Mouse (Mus musculus) neutrophil, adult 5-6 weeks (primary cell): Measurements from ENCODE around the gene U2surp. TPM values are rescaled to one million over a fixed set of nuclear protein-coding genes. Genes with fewer than 3 reads are reported as not detected.
"Not testable (repeated sequence)": the region's sequence is repeated elsewhere in the genome, so short reads cannot be mapped to it uniquely, and the experiment has no call there.

Source experiments
- ATAC-seq: fragments of 151-379, 151-347 bp; 2 replicates; pipeline ENCODE4 v1.8.0; 2017; ENCODE audit warnings: mild to moderate bottlenecking, moderate TSS enrichment; ENCODE audit not compliant: insufficient number of reproducible peaks, poor library complexity, low FRiP score, severe bottlenecking; ENCODE audit errors: extremely low read depth
- total RNA-seq: library from RNA; stranded (forward); fragments of 200-1000 nt; gene quantifications from 2 replicates; pipeline ENCODE4 v1.2.3, GENCODE M21; 2017

The U2surp gene
- total RNA-seq, 1 experiment from 2014 or later: 101 TPM

- no peak for ATAC-seq
These were observed 29.4 kb upstream of the U2surp start for GRCm38 (mm10) chr9:95541208-95541607.

GRCm38 (mm10) chr9:95540487-95540886, 28.7 kb upstream of the U2surp start:
- no peak for ATAC-seq

GRCm38 (mm10) chr9:95539176-95539800, 27.5 kb upstream of the U2surp start:
- ATAC-seq: no peak

DNA sequence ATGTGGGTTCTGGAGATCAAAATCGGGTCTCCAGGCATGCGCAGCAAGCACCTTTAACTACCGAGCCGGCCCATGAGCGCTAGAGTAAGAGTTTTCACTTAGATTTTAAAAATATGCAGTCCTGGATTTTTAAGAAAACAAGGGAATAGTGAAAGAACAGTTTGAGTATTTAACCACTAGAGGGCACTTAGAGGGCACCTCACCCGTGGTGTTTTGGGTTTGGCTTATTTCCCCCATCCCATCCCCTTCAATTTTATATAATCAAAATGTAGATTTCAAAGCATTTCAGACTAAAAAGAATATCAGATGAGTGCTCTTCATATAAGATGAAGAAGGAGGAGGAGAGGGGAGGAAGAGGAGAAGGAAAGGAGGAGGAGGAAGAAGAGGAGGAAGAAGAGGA, 22.0 kb upstream of the U2surp start:
- no peak for ATAC-seq

GRCm38 (mm10) chr9:95531144-95531543, 19.3 kb upstream of the U2surp start:
- ATAC-seq: no peak

GRCm38 (mm10) chr9:95527676-95528075, 15.9 kb upstream of the U2surp start:
- ATAC-seq: no peak

DNA sequence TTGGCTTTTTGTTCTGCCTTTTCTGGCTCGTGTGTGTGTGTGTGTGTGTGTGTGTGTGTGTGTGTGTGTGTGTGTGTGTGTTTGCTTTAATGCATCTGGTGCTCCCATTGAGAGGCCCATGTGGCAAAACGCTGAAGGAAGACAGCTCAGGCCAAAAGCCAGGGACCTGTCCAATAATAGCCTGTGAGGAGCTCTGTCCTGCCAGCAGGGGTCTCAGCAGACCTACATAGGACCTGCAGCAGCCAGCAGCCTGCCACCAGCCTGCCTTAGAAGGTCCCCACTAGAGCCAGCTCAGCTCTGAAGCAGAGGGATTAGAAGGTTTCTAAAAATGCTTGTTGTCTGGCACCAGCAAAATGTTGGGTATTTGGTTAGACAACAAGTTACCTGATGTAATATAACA, 14.2 kb upstream of the U2surp start:
- no peak for ATAC-seq

DNA sequence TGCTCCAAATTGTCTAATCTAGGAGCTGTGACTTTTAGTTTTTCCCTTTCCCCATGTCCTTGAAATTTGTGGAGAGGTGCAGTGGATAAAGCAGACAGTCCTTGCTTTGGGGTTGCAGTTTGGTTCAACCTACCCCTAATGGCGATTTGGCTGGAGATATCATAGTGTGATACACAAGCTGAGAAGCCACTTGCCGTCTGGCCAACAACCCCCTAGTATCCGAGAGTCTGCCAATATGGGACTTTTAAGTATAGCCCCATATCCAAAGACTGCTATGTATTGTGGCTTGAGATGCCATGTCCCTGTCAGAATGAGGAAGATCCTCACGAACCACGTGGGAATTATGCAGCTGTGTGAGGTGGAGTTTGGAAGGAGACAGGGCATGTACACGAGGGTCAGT, 13.6 kb upstream of the U2surp start:
- no peak for ATAC-seq

DNA sequence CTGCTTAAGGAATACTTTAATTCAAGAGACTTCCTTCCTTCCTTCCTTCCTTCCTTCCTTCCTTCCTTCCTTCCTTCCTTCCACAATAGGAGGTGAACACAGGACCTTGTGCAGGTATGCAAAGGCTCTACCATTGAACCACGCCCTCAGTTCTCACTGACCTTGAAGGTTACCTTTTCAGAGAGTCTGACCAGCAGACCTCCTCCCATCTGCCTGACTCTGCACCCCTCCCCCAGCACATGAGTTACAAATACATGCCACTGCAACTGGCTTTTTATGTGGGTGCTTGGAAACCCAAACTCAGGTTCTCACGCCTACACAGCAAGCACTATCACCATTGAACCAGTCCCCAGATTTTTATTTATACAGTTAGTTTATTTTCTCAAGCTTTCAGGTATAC, 10.8 kb upstream of the U2surp start:
- no peak for ATAC-seq

DNA sequence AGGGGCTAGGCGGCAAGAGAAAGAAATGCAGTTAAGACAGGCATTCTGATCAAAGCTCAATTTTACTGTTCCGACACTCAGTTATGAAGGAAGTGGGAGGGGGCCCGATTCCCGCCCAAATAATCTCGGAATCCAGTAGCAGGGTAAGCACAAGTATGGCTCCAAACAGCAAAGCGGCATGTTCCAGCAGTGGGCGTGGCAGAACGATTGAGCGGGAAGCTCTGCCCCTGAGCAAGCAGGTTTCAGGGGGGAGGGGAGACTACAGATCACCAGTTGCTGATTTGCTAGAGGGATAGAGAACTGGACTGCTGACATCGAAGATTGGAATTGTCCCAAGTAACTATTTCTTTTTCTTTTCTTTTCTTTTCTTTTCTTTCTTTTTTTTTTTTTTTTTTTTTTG, 9.8 kb upstream of the U2surp start:
- ATAC-seq: no peak

DNA sequence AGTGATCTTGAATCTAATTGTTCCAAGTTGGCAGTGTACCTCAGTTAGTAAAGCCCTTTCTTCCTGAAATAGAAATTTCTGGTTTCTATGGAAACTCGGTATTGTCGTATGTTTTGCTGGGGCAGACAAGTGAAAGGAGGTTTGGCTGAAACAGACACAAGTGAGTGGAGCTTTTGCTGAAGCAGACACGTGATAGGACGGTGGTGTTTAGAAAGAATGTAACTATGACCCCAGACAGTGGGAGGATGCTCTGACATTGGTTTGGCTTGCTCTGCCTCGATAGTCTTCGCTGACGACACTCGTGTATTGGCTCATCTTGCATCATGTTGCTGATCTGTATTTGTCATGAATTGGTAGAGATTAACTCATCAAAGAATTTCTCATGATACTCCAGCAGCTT, 9.2 kb upstream of the U2surp start:
- ATAC-seq: no peak

- ATAC-seq: no peak
These were observed 8.8 kb upstream of the U2surp start for GRCm38 (mm10) chr9:95520563-95520962.

GRCm38 (mm10) chr9:95514361-95514760, 2.6 kb upstream of the U2surp start:
- ATAC-seq: not testable (repeated sequence)

GRCm38 (mm10) chr9:95513776-95514175, 2.0 kb upstream of the U2surp start:
- ATAC-seq: no peak

GRCm38 (mm10) chr9:95512331-95513030, 685 bp upstream of the U2surp start:
- no peak for ATAC-seq

DNA sequence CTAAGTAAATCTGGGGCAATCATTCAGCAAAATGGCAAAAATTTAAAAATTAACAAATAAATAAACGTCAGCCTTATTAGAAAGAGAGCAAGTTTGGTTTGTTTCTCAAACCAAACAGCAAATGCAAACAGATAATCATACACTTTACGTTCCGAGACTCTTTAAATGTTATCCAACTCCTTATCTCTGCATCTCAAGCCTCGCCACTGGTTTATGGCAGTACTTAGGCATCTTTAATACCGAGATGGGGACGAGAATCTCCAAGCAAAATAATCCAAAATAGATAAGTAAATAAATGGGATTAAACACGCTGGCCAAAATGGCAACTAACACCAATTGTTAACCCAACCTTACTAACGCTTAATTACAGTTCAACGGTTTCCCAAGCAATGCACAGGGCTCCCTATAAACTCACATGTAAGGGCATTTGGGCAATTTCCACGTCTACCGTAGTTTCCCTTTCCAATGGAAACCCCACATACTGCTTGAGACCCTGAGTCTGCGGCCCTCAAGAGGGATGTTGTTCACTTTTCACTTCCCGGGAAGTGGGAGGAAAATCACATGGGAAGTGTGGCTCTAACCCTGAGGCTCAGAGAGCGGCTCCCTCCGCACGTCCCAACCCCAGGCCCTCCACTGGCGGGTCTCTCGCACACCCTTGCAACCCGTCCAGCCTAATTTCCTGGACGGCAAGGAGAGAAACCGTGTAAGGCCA, 947 bp downstream of the U2surp start:
- no peak for ATAC-seq

DNA sequence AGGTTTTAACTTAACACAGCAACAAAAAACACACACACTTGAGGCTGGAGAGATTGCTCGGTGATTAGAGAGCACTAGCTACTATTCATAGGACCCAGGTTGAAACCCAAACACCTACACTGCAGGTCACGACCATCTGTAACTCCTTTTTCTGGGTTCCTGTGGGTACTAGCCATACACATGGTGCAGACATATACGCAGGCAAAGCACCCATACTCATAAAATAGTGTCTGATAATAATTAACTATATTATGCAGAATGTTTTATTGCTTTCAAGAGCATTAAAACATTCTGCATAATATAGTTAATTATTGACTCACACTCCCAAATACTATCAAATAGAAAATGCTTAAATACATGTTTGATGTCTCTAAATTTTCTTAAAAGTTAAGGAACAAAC, 6.1 kb downstream of the U2surp start:
- no peak for ATAC-seq

- ATAC-seq: no peak
These were observed 11.9 kb downstream of the U2surp start for GRCm38 (mm10) chr9:95499848-95500247.

DNA sequence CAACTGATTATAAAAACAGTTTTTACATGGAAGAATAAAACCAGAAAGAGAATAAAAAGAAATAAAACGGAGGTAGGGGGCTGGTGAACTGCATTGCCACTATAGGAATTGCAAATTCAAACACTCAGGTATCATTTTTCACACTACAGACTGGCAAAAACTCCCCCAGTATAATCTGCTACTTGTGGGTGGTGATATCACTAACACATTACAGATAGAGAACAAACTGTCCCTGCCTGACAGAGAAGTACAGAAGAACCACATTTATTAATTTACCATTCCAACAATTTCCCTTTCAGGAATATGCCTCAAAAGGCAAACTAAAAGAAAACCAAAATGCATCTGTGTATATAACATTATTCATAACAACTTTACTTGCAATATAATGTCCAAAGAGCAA, 16.8 kb downstream of the U2surp start:
- no peak for ATAC-seq

- ATAC-seq: no peak
These were observed 18.4 kb downstream of the U2surp start for GRCm38 (mm10) chr9:95493393-95493792.
